Mouse (Mus musculus) frontal cortex, postnatal 25 days (tissue): ENCODE measurements around the gene Scand1.

Experiments used
- DNase-seq, 2 experiments: peaks; one replicate each; pipeline ENCODE4 v3.0.0; 2022; ENCODE audit warnings: low spot score in 2 of 2

Scand1 gene

DNA sequence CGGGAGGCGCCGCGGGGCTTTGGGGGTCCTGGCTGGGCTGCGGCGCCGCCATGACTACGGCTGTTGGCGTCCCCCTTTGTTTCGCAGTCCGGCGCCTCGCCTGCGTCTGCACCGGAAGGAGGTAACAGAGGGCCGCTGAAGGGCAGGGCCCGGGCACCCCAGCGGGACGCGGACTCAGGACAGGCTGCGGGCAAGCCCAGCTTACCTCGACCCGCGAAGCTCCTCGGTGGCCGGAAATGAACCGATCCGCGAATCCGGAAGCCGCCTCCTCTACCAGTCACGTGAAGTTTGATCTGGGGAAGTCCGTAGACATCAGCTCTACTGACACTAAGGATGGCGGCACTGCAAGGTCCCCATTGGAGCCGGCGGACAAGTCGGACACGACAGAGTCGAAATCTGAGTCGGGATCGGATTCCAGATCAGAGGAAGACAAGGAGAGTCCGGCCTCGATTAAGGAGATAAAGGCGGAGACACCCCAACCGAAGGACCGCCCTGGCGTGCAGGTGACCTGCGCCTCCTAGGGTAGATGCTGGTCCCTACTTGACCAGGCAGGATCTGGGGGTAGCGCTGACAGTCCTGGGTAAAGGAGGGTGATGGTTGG, at the start of gene Scand1, which contains the start of gene Cnbd2:
Scand1 (minus strand) TSS at position 408 of the 601 bp plus-strand sequence.
Cnbd2 (plus strand) TSS at position 3 of the 601 bp plus-strand sequence.
- peak; percentile 69 to 75 for DNase-seq

DNA sequence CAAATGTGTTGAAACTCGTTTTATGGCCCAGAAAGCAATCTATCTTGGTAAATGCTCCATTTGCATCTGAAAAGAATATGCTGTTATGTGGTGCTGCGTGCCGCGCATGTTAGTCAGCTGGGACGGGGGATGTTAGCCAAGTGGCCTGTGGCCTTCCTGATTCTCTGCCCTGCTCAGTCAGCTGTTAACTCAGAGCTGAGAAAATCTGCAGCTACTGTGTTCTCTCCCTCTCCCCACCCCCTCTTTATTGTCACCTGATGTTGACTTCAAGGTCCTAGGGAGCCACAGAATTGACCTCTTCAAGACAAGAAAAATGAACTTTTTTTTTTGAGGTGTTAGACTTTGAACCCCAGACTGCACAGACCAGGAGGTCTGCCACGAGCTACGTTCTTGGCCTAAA, 43.5 kb upstream of the Scand1 start:
- DNase-seq: no peak

DNA sequence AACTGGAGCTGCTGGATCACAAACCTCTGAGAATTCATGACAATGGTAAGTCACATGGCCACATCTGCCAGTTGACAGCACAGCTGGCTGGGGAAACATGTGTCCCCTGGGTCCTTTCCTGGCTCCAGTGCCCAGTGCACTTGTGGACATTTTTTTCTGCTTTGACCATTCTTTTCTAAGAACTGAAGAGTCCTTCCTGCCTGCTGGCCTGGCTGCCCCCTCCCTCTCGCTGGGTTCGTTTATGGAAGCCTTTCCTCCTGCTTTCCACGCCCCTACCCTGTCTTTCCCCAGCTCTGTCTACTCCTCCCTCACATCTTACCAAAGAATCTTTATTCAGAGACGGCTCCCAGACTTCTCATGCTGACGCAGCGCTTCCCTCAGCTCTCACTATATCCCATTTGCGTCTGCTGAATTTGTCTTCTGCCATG, 40.8 kb upstream of the Scand1 start:
- no peak for DNase-seq

DNA sequence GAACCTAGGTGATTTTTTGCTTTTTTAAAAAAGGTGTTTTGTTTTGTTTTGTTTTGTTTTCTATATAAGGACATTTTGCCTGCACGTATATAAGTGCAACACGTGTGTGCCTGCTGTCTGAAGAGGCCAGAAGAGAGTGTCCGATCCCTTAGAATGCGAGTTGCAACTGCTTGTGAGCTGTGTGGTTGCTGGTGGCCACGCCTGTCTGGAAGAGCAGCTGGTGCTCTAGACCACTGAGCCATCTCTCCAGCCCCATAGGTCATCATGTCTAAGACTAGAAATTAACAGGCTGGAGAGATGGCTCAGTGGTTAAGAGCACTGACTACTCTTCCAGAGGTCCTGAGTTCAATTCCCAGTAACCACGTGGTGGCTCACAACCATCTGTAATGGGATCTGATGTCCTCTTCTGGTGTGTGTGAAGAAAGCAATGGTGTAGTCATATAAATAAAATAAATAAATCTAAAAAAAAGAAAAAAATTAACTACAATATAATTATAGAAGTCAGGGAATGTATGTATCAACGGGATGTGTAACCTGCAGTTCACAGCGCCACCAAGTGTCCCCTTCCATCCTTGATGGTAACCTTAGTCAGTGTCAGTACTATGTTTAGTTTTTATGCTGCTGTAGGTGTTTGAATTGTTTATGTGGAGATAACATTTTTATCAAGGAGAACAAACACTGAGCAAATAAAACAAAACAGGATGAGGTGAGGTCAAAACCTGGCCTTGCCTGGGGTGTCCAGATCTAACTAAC, 40.1 kb upstream of the Scand1 start:
- DNase-seq: no peak

DNA sequence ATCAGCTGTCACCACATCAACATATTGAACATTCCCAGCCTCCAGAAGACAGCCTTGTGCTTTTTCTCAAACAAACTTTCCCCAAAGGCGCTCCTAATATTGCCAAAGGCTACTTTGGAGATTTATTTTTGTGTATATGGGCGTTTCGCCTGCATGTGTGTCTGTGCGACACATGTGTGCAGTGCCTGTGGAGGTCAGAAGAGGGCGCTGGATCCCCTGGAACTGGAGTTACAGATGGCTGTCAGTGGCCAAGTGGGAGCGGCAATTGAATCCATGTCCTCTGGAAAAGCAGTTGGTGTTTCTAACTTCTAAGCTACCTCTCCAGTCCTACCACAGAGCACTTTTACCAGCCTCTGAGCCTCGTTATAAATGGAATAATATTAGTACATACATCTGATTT, 38.7 kb upstream of the Scand1 start:
- DNase-seq: no peak

GRCm38 (mm10) chr2:156349286-156349848, 36.9 kb upstream of the Scand1 start:
- no peak for DNase-seq

GRCm38 (mm10) chr2:156348812-156349211, 36.3 kb upstream of the Scand1 start:
- no peak for DNase-seq

GRCm38 (mm10) chr2:156344775-156345532, 32.5 kb upstream of the Scand1 start:
- no peak for DNase-seq

- no peak for DNase-seq
Observed at GRCm38 (mm10) chr2:156340078-156340477, 27.6 kb upstream of the Scand1 start.

DNA sequence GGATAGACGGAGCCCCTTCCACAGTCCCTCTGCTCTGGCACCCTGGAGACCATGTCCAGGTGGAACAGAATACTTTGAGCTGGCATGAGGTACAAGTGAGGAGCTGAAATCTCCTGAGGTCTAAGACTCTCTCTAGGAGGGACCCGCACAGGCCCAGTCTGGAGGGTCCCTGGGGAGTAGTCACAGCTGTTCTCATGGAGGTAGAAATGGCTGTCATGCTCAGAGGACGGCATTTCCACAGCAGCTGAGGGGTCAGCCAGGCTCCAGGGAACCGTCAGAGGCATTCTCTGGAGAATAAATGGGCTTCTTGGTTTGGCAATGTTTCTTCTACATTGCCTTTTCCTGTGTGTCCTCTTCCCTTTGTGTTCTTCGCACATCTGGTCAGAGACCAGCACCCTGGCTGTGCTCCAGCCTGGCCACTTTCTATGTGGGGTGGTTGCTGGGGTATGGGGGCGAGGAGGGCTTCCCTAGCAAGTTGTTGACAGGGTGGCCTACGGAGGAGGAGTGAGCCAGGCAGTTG, 19.0 kb upstream of the Scand1 start:
- DNase-seq: no peak

- no peak for DNase-seq
Observed at GRCm38 (mm10) chr2:156330681-156331080, 18.2 kb upstream of the Scand1 start.

- no peak for DNase-seq
Observed at GRCm38 (mm10) chr2:156324681-156325080, 12.2 kb upstream of the Scand1 start.

DNA sequence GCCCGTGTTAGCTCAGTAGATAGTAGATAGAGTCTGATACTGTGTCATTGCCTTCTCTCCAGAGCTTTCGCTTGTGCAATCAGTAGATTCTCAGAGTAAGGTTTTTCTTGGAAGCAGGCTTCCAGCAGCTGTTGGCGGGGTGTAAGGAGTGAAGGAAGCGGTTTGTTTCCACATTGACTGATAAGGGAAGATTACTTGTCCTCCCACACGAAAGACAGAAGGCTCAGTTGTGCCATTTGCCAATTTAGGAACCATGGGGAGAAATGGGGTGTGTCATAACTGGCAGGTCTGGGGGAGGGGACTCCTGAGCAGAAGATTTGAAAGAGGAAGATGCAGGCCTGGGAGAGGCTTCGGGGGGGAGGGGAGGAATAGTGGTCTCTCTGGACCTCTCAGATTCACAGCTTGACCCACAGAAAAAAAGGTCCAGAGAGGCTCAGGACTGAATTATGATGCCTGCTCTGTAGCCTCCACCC, 11.6 kb upstream of the Scand1 start:
- no peak for DNase-seq

GRCm38 (mm10) chr2:156321538-156321937, 9.0 kb upstream of the Scand1 start:
- DNase-seq: no peak

- DNase-seq: no peak
Observed at GRCm38 (mm10) chr2:156318491-156318890, 6.0 kb upstream of the Scand1 start.

DNA sequence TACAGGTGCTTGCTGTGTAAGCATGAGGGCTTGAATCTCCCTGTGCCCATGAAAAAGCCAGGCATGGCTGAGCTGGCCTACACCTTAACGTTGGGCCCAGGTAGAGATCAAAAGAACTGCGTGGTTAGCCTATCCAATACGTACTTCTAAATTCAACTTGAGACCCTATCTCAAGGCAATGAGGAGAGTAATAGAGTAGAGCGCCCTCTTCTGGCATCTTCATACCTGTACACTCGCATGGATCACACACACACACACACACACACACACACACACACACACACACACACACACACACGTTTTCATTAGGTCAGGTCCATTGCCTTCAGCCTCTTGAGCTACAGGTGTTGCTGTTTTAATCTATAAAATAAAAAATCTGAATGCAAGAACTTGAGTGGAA, 2.3 kb upstream of the Scand1 start:
- DNase-seq: no peak

DNA sequence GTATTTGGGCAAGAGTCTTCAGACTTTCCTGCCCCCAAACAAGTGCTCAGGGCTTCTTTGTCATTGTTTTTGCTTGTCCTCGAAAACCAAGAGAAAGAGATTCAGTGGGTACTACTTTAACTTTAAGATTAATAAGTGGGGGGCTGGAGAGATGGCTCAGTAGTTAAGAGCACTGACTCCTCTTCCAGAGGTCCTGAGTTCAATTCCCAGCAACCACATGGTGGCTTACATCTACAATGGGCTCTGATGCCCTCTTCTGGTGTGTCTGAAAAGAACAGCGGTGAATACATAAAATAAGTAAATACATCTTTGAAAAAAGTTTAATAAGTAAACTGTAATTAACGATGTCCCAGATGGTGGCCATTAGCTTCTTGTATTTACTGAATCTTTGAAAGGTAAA, 649 bp upstream of the Scand1 start:
- DNase-seq: no peak

- peak; percentile 31 to 38 for DNase-seq
Observed at GRCm38 (mm10) chr2:156311841-156312291, 638 bp downstream of the Scand1 start.

- no peak for DNase-seq
Observed at GRCm38 (mm10) chr2:156311441-156311840, 1.1 kb downstream of the Scand1 start.

- DNase-seq: no peak
Observed at GRCm38 (mm10) chr2:156310945-156311344, 1.6 kb downstream of the Scand1 start.

GRCm38 (mm10) chr2:156310455-156310854, 2.0 kb downstream of the Scand1 start:
- DNase-seq: no peak

- no peak for DNase-seq
Observed at GRCm38 (mm10) chr2:156309948-156310347, 2.6 kb downstream of the Scand1 start.
